Mouse (Mus musculus): ENCODE measurements around the gene Snd1. TPM values are rescaled to one million over a fixed set of nuclear protein-coding genes. Genes with fewer than 3 reads are reported as not detected.

The Snd1 gene
- polyA plus RNA-seq, 1 experiment, result 190 TPM

- TF ChIP-seq MYOD1 (IDR thresholded peaks at IDR 0.05; ENCODE audit: control insufficient read depth in 1 of 3, insufficient read length in 2 of 3, low read depth in 2 of 3) (no peak), SRF (IDR thresholded peaks at IDR 0.05; ENCODE audit: control insufficient read depth, insufficient read length, low read depth) (no peak), REST (IDR thresholded peaks at IDR 0.05; ENCODE audit: insufficient read depth, insufficient read length) (no peak), E2F4 (IDR thresholded peaks at IDR 0.05; ENCODE audit: insufficient read depth) (no peak), TCF3 (IDR thresholded peaks at IDR 0.05; ENCODE audit: insufficient read length, low read depth) (no peak), USF1 (IDR thresholded peaks at IDR 0.05; ENCODE audit: low read depth) (no peak), TCF12 (IDR thresholded peaks at IDR 0.05; ENCODE audit: insufficient read depth, poor library complexity, severe bottlenecking) (no peak), MYOG (IDR thresholded peaks at IDR 0.05; ENCODE audit: control insufficient read depth in 1 of 3, insufficient read depth in 1 of 3, insufficient read length in 2 of 3, low read depth in 2 of 3) (no peak), MAX (IDR thresholded peaks at IDR 0.05; ENCODE audit: low read depth) (no peak), POLR2A (IDR thresholded peaks at IDR 0.05; ENCODE audit: insufficient read length, low read depth) (no peak), CEBPB (IDR thresholded peaks at IDR 0.05; ENCODE audit: insufficient read depth, poor library complexity, severe bottlenecking) (no peak), POLR2AphosphoS2 (IDR thresholded peaks at IDR 0.05; ENCODE audit: insufficient read length, low read depth) (no peak)
- Histone ChIP-seq H3K4me2 (ENCODE audit: low read depth) (no peak overlapping the region), H3ac (ENCODE audit: control insufficient read depth, insufficient read length) (no peak overlapping the region), H3K4me3 (no peak overlapping the region), H3K27me3 (ENCODE audit: control insufficient read depth, insufficient read depth, insufficient read length) (no peaks in the 10 kb centered on the region), H3K79me2 (ENCODE audit: control insufficient read depth, insufficient read depth) (peaks cover 30% of the 10 kb centered on the region), H3K36me3 (ENCODE audit: control insufficient read depth, insufficient read depth) (peaks cover 2% of the 10 kb centered on the region)
Observed at GRCm38 (mm10) chr6:28621431-28621830, 146.5 kb downstream of the Snd1 start.

GRCm38 (mm10) chr6:28621961-28622360 lies 147.0 kb downstream of the Snd1 start:
- TF ChIP-seq USF1 (IDR thresholded peaks at IDR 0.05; ENCODE audit: low read depth) (no peak), TCF12 (IDR thresholded peaks at IDR 0.05; ENCODE audit: insufficient read depth, poor library complexity, severe bottlenecking) (no peak), MYOD1 (IDR thresholded peaks at IDR 0.05; ENCODE audit: control insufficient read depth in 1 of 3, insufficient read length in 2 of 3, low read depth in 2 of 3) (no peak), TCF3 (IDR thresholded peaks at IDR 0.05; ENCODE audit: insufficient read length, low read depth) (no peak), POLR2AphosphoS2 (IDR thresholded peaks at IDR 0.05; ENCODE audit: insufficient read length, low read depth) (no peak), REST (IDR thresholded peaks at IDR 0.05; ENCODE audit: insufficient read depth, insufficient read length) (no peak), MAX (IDR thresholded peaks at IDR 0.05; ENCODE audit: low read depth) (no peak)
- Histone ChIP-seq H3K4me3 (no peak overlapping the region), H3K36me3 (ENCODE audit: control insufficient read depth, insufficient read depth) (peaks cover 6% of the 10 kb centered on the region), H3K4me2 (ENCODE audit: low read depth) (no peak overlapping the region), H3ac (ENCODE audit: control insufficient read depth, insufficient read length) (no peak overlapping the region), H3K27me3 (ENCODE audit: control insufficient read depth, insufficient read depth, insufficient read length) (no peaks in the 10 kb centered on the region), H3K79me2 (ENCODE audit: control insufficient read depth, insufficient read depth) (peaks cover 30% of the 10 kb centered on the region)

DNA sequence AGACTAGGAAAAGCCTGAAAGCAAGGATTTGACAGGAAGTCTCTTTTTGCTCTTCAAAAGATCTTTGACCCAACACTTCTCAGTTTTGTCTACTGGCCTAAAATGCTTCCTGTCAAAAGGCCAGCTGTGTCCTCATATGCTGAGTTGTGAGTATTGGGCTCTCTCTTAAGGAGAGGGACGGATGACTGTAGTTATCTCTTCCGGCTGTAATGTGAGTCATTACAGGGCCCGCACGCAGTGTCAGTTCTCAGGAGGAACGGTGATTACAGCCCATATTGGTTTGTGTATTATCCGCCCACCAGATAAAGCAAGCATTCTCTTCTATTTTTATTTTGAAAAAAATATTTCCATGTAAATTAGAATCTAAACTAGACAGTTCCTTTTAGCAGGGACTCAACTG lies 147.6 kb downstream of the Snd1 start:
- no peak for TF ChIP-seq E2F4 (IDR thresholded peaks at IDR 0.05; ENCODE audit: insufficient read depth)
- TF ChIP-seq MAX (IDR thresholded peaks at IDR 0.05; ENCODE audit: low read depth), result no peak
- TF ChIP-seq POLR2A (IDR thresholded peaks at IDR 0.05; ENCODE audit: insufficient read length, low read depth), result no peak
- no peak for TF ChIP-seq MYOD1 (IDR thresholded peaks at IDR 0.05; ENCODE audit: control insufficient read depth in 1 of 3, insufficient read length in 2 of 3, low read depth in 2 of 3)
- no peak for TF ChIP-seq TCF12 (IDR thresholded peaks at IDR 0.05; ENCODE audit: insufficient read depth, poor library complexity, severe bottlenecking)
- no peak for TF ChIP-seq SRF (IDR thresholded peaks at IDR 0.05; ENCODE audit: control insufficient read depth, insufficient read length, low read depth)
- no peak for TF ChIP-seq MYOG (IDR thresholded peaks at IDR 0.05; ENCODE audit: control insufficient read depth in 1 of 3, insufficient read depth in 1 of 3, insufficient read length in 2 of 3, low read depth in 2 of 3)
- no peak for TF ChIP-seq POLR2AphosphoS2 (IDR thresholded peaks at IDR 0.05; ENCODE audit: insufficient read length, low read depth)
- TF ChIP-seq CEBPB (IDR thresholded peaks at IDR 0.05; ENCODE audit: insufficient read depth, poor library complexity, severe bottlenecking), result no peak
- no peak for TF ChIP-seq USF1 (IDR thresholded peaks at IDR 0.05; ENCODE audit: low read depth)
- no peak for TF ChIP-seq REST (IDR thresholded peaks at IDR 0.05; ENCODE audit: insufficient read depth, insufficient read length)
- no peak for TF ChIP-seq TCF3 (IDR thresholded peaks at IDR 0.05; ENCODE audit: insufficient read length, low read depth)
- peaks cover 6% of the 10 kb centered on the region for H3K36me3 ChIP-seq (ENCODE audit: control insufficient read depth, insufficient read depth)
- H3K27me3 ChIP-seq (ENCODE audit: control insufficient read depth, insufficient read depth, insufficient read length), result no peaks in the 10 kb centered on the region
- H3K4me3 ChIP-seq, result no peak overlapping the region
- H3ac ChIP-seq (ENCODE audit: control insufficient read depth, insufficient read length), result no peak overlapping the region
- peaks cover 29% of the 10 kb centered on the region for H3K79me2 ChIP-seq (ENCODE audit: control insufficient read depth, insufficient read depth)
- no peak overlapping the region for H3K4me2 ChIP-seq (ENCODE audit: low read depth)

- Histone ChIP-seq H3K4me2 (ENCODE audit: low read depth) (no peak overlapping the region), H3K4me3 (no peak overlapping the region), H3K27me3 (ENCODE audit: control insufficient read depth, insufficient read depth, insufficient read length) (no peaks in the 10 kb centered on the region), H3K79me2 (ENCODE audit: control insufficient read depth, insufficient read depth) (peaks cover 25% of the 10 kb centered on the region), H3ac (ENCODE audit: control insufficient read depth, insufficient read length) (no peak overlapping the region), H3K36me3 (ENCODE audit: control insufficient read depth, insufficient read depth) (peaks cover 6% of the 10 kb centered on the region)
- TF ChIP-seq POLR2AphosphoS2 (IDR thresholded peaks at IDR 0.05; ENCODE audit: insufficient read length, low read depth) (no peak), USF1 (IDR thresholded peaks at IDR 0.05; ENCODE audit: low read depth) (no peak), SRF (IDR thresholded peaks at IDR 0.05; ENCODE audit: control insufficient read depth, insufficient read length, low read depth) (no peak), TCF12 (IDR thresholded peaks at IDR 0.05; ENCODE audit: insufficient read depth, poor library complexity, severe bottlenecking) (no peak), REST (IDR thresholded peaks at IDR 0.05; ENCODE audit: insufficient read depth, insufficient read length) (no peak), POLR2A (IDR thresholded peaks at IDR 0.05; ENCODE audit: insufficient read length, low read depth) (no peak), MAX (IDR thresholded peaks at IDR 0.05; ENCODE audit: low read depth) (no peak), MYOD1 (IDR thresholded peaks at IDR 0.05; ENCODE audit: control insufficient read depth in 1 of 3, insufficient read length in 2 of 3, low read depth in 2 of 3) (no peak), TCF3 (IDR thresholded peaks at IDR 0.05; ENCODE audit: insufficient read length, low read depth) (no peak), E2F4 (IDR thresholded peaks at IDR 0.05; ENCODE audit: insufficient read depth) (no peak), MYOG (IDR thresholded peaks at IDR 0.05; ENCODE audit: control insufficient read depth in 1 of 3, insufficient read depth in 1 of 3, insufficient read length in 2 of 3, low read depth in 2 of 3) (no peak), CEBPB (IDR thresholded peaks at IDR 0.05; ENCODE audit: insufficient read depth, poor library complexity, severe bottlenecking) (no peak)
Observed at GRCm38 (mm10) chr6:28622963-28623362, 148.0 kb downstream of the Snd1 start.

Data from myocyte (in vitro differentiated cells).